Mouse (Mus musculus): ENCODE measurements around the gene Strip1.

Strip1 gene

DNA sequence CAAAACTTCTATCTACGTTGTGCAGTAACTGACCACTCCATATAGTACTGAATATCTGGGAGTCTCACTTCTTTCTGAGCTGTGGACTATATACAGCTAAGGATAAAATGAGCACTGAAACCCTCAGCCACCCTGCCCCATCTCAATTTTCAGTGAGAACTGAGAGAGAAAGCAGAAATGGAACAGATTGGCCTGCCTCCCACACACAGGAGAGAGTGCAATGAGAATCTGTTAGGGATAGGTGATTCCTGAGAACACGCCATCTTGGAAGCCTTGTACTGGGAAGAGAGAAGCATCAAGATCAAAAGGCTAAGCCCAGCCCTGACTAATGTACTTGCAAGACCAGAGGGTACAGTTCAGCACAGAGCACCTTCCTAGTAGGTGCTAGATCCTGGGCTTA lies 2.9 kb downstream of the Strip1 start:
- in situ Hi-C loops (cut with MboI, MseI), result no loop called here

DNA sequence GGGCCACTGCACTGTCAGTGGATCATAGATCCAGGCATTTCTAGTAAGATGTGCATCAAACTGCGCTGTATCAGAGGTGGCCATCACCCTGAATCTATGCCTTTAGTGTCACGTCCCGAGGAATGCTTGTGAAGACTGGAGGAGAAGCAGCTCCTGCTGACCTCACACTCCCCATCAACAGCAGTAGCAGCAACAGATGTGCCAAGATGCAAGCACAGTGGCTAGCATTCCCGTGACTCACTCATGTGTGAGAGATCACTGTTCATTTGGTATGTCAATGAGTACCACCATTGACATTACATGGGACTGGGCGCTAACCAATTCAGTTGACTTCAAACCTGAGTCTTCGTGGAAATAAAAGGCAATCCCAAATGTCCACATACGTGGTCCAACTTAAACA lies 3.9 kb downstream of the Strip1 start:
- in situ Hi-C loops (cut with MboI, MseI), result no loop called here

DNA sequence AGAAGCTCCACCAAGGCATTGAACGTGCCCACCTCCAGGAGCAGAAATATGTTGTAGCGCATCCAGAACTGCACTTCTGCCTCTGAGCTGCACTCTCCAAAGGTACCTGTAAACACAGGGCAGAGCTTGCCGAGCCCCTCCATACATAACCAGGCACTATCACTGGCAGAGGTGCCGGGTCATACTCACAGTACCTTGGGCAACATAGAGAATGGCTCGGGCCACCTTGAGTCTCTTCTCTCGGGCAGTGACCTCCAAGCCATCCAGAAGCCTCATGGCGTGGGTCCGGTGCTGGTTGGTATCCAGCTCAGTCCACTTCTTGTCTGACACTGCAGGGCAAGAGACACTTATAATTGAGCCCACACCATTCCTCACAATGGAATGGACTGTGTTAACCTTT lies 4.7 kb downstream of the Strip1 start:
- in situ Hi-C loops (cut with MboI, MseI), result no loop called here

DNA sequence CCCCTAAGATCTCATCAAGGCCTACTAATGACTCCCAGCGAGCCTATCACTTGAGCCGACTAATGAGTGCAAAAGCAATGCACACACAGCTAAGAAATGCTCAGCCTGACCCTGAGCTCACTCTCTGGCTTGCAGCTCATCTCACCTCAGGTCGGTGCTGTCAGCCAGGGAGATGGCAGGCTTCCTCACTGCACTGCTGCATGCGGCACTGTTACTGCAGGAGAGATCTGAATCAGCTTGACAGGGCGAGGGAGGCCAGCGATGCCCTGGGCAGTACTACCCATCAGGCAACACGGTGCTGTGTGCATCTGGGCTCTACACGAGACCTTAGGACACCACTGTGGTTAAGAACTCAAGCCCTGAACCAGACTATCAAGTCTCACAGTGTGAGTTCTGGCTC lies 6.0 kb downstream of the Strip1 start:
- in situ Hi-C loops (cut with MboI, MseI), result no loop called here

DNA sequence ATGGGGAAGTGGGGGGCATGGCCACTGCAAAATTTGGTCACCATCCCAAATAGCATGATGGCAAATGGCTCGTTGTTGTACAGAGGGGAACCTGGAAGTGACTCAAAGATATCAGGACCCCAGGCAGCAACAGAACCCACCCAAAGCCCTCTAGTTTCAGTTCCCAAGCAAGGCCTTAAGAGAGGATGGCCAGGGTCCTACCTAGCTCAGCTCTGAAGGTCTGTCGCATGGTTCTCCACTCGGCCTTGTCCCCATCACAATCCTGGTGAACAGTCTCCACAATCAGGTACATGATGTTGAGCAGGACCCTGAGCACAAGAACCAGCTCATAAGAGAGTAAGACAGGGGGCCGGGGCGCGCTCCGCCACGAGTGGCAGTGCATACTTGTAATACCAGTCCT lies 7.1 kb downstream of the Strip1 start:
- in situ Hi-C loops (cut with MboI, MseI), result no loop called here

DNA sequence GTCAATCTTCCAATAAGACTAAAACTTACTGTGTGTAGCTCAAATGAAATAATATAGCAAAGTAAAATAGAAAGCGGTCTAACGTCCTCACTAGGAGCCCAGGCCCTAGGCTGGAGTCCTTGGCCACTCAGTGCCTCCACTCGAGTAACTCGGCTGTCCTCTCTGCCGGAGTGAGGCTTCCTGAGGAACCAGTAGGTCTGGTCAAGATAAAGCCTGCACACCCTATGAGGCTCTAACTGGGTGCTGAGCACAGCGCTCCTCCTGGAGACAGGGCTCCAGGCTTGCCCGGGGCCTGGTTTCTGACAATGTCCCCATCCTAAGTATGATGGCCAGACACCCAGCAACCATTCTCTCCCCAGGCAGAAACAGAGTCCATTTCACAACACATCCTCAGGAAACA lies 9.0 kb downstream of the Strip1 start:
- in situ Hi-C loops (cut with MboI, MseI), result no loop called here

DNA sequence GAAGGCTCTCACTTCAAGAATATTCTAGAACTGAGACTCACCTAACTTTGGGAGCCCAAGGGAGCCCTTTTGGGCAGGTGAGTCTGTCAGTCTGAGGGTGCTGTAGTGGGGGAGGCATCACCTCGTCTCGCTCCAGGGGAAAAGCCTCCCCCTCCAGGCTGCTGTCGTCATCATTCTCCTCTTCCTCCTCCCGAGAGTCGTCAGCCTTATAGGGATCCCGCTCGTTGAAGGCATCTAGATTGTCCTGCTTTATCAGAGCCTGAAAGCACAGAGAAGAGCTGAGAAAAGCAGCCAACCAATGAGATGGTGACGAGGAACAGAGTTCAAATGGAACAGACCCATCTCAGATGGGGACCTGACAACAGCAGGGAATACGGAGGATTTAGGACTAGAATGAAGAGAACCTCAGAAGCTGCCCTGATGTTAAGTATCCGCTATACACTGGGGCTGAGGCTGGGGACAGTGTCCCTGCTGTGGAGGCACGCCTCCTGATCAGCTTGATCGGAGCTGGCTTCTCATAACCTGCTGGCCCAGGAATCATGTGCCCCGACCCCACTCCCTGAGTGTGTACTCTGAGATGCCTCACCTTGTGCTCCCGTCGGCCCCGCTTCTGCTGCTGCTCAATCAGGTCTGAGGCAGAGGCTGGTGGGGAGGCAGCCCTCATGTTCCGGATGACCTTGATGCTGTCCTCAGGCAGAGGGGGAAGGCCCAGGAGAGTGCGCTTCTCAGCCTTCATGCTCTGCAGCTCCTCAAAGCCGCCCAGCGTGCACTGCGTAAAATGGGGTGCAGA lies 10.0 kb downstream of the Strip1 start:
- in situ Hi-C loops (cut with MboI, MseI), result no loop called here

DNA sequence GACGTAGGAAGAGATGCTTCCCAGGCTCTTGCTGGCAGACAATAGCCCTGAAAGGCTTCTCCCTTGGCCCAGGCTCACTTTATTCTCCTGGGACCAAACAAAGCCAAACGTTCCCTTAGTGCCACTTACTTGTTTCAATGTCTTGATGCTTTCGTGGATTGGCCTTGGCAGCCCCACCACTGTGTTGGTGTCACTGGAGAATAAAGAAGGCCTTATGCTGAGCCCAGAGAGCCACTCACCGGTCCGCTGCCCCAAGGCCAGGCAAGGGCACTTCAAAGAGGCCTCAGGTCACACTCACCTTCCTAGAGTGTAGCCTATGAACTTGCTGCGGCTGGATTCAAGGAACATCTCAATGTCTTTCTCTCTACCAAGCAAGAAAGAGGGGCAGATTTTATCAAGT lies 11.6 kb downstream of the Strip1 start:
- in situ Hi-C loops (cut with MboI, MseI), result no loop called here

DNA sequence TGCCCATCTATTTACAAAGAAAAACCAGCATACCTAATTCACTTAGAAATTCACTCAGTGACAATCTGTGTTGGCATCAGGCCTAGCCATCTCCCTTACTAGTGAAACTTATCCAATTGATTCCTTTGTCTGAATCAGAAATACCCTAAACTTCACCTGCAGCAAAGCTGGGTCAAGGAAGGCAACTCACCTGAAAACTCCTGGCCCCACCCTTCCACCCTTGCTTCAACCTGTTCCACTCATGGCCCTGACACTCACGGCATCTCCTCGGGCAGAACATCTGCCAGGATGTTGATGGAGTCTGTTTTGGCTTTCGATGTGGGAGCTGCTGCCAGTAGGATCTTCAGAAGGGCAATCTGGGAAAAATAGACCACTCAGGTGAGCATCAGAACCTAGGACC lies 13.7 kb downstream of the Strip1 start:
- in situ Hi-C loops (cut with MboI, MseI), result no loop called here

DNA sequence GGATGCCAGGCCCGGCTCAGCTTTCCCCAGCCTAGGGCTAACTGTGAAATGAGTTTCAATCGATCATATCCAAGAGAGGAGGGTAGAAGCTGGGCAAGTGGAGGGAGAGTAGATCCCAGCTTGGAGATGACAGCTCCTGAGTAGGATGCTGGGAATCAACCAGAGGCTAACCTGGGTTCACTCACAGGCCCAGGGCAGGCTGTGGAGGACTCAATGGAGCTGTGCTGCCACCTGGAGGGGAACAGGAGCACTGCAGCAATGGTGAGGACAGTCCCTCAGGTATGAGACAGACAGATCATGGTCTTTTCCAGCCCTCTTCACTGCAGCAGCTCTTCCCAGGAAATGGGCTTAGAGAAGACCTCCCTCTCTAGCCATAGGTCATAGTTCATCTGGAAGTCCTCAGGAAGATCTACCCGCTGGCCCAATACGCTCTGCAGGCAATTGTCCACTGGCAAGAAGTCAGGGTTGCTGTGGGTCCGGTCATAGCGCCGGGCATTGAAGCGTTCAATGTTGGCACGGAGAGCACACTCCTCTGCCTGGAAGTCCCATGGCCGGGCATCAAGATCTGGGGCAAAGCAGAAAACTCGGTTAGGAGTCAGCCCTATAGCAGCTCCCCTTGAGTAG lies 18.5 kb downstream of the Strip1 start:
- in situ Hi-C loops (cut with MboI, MseI), result no loop called here

DNA sequence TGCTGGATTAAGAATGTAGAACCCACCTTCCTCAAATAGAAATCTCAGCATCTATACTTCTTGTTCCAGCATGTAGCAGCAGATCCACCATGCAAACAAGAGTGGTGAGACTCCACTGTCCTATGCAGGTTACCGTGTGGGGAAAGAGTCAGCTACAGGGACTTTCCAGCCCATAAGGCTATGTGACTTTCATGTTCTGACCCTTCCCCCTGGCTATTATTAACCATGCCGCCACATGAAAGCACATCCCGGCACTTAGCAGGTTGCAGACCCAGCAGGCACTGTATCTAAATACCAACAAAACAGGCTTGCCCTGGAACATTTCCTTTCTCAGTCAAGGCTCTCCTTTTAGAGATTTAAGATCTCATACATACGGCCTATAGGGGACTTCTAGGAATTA lies 20.1 kb downstream of the Strip1 start:
- in situ Hi-C loops (cut with MboI, MseI), result no loop called here

DNA sequence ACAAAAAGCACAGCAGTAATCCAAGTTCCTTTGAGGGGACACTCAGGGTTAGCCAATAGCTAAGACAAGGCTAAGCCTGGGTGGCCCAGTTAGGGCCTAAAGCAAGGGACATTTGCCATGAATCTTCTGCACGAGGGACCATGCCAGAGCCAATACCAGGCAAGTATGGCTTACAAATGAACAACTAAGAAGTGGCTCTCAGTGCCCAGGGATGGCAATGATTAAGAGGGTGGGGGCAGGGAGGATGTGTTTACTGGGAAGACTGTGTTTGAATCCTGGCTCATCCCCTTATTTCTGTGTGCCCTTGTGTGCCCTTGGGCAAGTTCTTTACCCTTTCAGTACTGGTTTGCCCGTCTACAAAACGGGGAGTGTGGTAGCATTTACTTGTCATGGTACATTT lies 22.1 kb downstream of the Strip1 start:
- in situ Hi-C loops (cut with MboI, MseI), result no loop called here

DNA sequence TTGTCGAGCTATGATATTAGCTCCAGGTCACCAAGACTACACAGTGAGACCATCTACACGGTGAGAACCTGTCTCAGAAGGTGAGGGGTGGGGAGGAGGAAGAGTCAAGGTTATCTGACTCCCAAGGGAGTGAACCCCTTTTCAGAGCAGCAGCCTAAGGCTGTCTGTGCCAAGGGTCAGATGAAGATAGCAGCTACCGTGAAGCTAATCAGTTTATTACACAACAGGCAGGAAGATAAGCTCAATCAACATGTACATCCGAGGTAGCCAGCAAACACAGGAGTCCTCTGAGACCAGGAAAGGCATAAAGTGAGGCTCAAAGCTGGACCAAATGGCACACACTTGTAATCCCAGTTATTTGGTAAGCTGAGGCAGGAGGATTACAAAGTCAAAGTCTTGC lies 22.7 kb downstream of the Strip1 start:
- in situ Hi-C loops (cut with MboI, MseI), result no loop called here

DNA sequence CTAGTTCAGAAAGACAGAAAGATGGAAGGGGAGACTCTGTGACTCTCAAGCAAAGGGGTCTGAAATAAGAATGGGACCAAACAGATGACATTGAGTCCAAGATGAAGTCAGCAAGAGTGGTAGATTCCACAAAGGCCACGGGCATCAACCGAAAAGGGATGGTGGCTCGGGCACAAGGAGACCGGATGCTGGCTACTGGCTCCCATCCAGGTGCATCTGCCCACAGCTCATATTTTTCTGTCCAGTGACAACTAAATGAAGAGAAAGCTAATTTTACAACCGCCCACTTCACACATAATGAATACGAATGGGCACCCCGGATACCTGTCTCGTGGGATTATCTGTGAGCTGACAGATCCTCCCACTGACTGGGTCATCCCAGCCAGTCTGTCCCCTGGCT lies 24.3 kb downstream of the Strip1 start:
- in situ Hi-C loops (cut with MboI, MseI), result no loop called here

DNA sequence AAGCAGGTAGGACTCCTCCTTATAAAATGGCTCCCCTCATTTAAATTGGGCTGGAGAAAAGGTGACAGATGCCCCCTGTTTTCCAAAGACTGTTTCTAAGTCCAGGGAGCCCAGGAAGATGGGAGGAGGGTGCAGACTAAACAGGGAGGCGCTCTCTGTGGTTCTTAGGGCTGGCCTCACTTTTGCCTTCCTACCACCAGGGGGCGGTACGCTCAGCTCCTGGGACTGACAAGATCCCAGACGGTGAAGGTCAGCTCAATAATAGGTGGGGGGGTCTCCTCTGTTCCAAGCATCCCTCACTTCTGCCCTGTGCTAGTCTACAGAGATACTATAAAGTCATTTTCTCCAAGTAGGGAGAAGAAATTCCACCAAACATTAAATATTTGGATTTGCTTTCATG lies 26.2 kb downstream of the Strip1 start:
- in situ Hi-C loops (cut with MboI, MseI), result no loop called here

DNA sequence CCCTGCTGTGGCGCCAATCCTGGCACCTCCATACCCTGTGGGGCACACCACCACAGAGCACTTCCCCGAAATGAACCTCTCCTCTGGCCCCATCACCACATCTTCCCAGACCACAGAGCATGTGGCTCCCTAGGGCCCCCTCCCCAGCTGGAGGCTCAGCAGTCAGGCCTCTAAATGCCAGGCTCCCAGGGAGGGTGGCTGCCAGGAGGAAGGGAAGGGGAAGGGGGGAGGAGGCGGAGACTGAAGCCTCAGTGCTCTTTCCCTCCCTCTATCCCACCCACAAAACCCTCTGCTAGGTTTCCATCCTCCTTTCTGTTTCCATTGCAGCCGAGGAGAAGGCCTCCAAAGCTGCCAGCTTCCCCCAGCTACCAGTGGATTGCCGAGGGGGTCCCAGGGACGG lies 31.4 kb downstream of the Strip1 start:
- in situ Hi-C loops (cut with MboI, MseI), result no loop called here

DNA sequence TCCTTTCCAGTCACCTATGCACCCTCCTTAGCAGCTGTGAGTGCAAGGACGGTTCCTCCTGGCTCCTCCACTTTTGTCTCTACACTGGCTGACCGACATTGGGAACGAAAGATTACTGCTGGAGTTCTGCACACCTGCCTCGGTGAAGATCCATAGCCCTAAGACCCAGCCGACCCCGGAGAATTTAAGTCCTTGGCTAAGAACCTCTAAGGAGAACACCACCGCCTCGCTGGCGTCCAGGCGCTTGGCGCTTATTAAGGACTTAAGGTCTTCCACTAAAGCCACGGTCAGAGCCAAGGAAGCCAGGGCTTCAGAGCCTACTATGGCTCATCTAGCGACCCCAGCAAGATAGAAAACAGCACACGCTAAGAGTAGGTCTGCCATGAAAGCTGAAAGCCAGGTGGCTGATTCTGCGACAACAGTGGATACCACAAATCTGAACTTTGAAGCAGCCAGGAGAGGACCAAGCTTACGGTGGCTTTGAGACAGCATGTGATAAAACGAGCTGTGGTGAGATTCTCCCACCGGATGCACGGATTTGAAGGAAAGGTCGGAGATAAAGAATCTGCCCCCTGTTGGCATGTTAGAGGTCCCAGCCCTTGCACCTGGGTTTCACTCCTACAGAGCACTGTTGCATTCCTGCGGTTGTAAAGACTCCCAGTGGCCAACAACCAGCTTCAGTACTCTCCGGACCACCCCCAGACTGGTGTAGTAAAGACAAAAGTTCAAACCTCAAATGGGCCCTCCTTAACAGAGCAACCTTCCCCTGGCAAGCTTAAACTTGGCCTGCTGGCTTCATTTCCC lies 33.7 kb downstream of the Strip1 start:
- in situ Hi-C loops (cut with MboI, MseI), result no loop called here

DNA sequence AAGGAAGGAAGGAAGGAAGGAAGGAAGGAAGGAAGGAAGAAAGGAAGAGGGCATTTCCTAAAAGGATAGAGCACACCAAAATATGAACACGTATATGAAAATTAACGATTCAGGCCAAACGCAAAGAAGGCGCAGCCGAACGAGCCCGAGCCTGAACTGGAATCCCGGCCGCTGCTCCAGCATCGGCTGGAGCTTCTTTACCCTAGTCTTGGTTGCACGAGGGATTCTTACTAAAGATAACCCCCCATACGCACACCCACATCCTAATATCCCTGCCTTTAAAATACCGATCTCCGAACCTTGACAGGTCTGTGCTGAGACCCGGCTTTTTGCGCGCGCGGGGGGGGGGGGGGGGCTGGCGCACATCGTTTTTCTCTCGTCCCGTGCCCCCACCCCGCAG lies 34.4 kb downstream of the Strip1 start:
- in situ Hi-C loops (cut with MboI, MseI), result no loop called here

DNA sequence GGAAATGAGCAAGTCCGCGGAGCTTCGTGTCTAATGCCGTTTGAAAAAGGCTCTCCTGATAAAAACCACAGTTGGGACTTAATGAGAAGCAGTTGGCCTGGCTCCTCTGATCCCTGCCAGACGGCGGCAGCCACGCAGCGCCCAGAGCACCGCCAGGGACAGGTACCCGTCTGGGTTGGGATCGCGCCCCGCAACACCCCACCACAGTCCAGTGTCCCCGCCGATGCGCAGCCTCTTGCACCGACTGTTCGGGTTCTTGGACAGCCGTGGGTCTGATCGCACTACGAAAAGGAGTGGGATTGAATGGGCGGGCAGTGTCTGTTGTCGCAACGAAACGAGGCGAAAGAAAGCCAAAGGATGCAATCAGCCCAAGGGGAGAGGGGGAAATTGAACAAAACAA lies 34.9 kb downstream of the Strip1 start:
- in situ Hi-C loops (cut with MboI, MseI), result no loop called here

DNA sequence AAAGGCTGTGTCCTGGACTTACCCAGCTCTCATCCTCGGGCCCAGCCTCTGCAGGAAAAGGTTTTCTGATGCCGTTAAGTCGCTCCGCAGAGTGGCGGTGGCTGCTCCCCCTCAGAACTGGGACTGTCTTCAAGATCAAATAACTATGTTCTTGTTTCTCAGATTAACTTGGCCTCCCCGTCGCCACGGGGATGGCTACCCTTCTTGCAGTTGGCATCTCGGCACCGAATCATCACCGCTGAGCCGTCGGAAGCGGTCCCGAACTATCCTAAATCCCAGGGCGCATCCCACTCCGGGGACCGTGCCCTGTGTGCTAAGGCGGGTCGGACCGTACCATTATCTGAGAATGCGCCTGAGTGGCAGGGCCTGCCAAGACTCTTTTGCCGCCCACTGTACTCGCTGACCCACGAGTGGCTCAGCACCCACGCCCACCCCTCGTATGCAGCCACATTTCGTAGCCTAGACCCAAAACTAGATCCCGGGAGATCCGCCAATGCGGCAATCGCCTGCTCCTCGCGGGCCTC lies 35.5 kb downstream of the Strip1 start:
- in situ Hi-C loops (cut with MboI, MseI), result no loop called here

DNA sequence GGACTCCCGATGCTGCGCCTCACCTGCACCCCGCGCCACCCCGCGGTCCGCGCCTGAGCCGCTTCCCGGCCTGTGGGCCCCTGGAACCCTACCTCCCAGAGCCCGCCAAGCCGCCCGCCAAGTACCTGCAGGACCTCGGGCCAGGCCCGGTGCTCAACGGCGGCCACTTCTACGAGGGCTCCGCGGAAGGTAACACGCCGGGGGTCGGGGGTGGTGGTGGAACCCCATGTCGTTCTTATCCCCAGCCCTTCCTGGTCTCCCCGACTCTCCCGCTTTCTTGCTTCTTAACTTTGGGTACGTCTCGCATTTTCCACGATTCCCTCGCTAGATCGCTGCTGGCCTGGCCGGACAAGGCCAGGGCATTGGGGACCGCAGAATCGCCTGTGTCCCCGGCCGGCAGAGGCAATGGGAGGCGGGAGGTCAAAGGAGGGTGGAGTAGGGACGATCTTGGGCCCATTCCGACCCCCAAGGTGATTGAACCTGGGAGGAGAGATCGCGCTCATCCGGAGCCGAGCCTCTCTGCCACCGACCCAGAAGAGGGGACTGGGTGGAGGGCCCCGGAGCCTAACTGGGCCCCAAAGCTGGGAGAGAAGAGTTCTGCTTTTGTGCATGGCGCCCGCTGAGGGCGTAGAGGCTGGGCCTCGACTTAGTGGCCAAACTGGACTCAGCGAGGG lies 36.1 kb downstream of the Strip1 start:
- in situ Hi-C loops (cut with MboI, MseI), result no loop called here

DNA sequence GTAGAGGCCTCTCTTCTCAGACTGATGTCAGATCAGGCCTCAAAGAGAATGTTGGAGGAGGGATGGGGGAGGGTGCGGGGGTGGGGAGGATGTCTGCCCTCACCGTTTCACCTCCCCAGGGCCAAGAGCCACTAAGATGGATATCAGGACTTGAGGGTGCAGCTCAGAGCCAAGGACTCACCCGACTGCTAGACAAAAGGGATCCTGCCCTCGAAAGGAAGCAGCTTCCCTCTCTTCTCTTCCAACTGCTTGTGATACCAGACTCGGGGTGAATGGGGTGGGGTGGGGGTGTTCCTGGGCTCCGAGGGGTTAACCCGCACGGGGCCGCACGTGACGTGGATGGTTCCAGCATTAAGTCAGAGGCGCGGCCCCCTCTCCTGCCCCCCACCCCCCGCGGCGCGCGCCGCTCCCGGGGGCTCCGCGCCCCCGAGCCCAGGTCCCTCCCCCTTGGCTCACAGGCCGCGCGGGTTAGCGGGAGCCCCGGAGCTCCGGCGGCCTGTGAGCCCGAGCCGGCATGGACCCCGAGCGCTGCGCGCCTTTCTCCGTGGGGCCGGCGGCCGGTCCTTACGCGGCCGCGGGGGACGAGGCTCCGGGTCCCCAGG lies 36.7 kb downstream of the Strip1 start, which contains the start of gene Alx3:
Alx3 (plus strand) TSS at position 370 of the 602 bp plus-strand sequence.
- in situ Hi-C loops (cut with MboI, MseI), result no loop called here
